Mouse (Mus musculus) spleen, adult 2 months (tissue): Measurements from ENCODE around the gene Rffl. TPM values are rescaled to one million over a fixed set of nuclear protein-coding genes. Genes with fewer than 3 reads are reported as not detected.

ENCODE experiments used
- DNase-seq, 2 experiments: peaks; one replicate each; pipeline versions ENCODE4 v3.0.0 to v3.0.0-alpha.2; 2012 to 2021; ENCODE audit warnings: low spot score in 2 of 2, low read depth in 1 of 2
- H3K27ac ChIP-seq: fragments of 200-500 bp; 2 replicates; pipeline ENCODE4 v1.5.1; 2012; ENCODE audit warnings: low read length, inconsistent platforms; ENCODE audit not compliant: insufficient read depth
- H3K27me3 ChIP-seq: fragments of 200-500 bp; 2 replicates; pipeline ENCODE4 v1.6.1; 2012; ENCODE audit warnings: mild to moderate bottlenecking, moderate library complexity, low read length, inconsistent platforms; ENCODE audit not compliant: control insufficient read depth, insufficient read depth
- H3K36me3 ChIP-seq: fragments of 200-500 bp; 2 replicates; pipeline ENCODE4 v1.6.1; 2012; ENCODE audit warnings: mild to moderate bottlenecking, low read length, inconsistent platforms; ENCODE audit not compliant: control insufficient read depth, insufficient read depth
- H3K4me1 ChIP-seq: fragments of 200-500 bp; 2 replicates; pipeline ENCODE4 v1.6.1; 2011; ENCODE audit warnings: inconsistent platforms; ENCODE audit not compliant: control insufficient read depth, insufficient read depth, insufficient read length
- H3K4me3 ChIP-seq: fragments of 200-500 bp; 2 replicates; pipeline ENCODE4 v1.5.1; 2011; ENCODE audit warnings: mild to moderate bottlenecking, inconsistent platforms; ENCODE audit not compliant: insufficient read depth, insufficient read length; ENCODE audit errors: extremely low read depth
- CTCF ChIP-seq: fragments of 200-500 bp; IDR thresholded peaks from 2 replicates; pipeline ENCODE4 v1.5.1; 2011; ENCODE audit warnings: mild to moderate bottlenecking, inconsistent platforms; ENCODE audit not compliant: insufficient read depth, insufficient read length, insufficient replicate concordance; ENCODE audit errors: extremely low read depth
- POLR2A ChIP-seq: fragments of 200-500 bp; IDR thresholded peaks from 2 replicates; pipeline ENCODE4 v1.6.1; 2011; ENCODE audit warnings: low read depth, low read length, inconsistent platforms
- WGBS: fragments of 180-500 bp; shearing (Covaris S2); methylation state at CpG from one replicate; pipeline ENCODE4 v1.1.7; 2018; 5-methylcytosine and 5-hydroxymethylcytosine counted together
- polyA plus RNA-seq: library from polyadenylated mRNA; depleted of rRNA; stranded (reverse); fragments of >200 nt; gene quantifications from 2 replicates; pipeline ENCODE4 v1.2.3, GENCODE M21; 2012

Gene Rffl
- polyA plus RNA-seq, 1 experiment, result 13.3 TPM

DNA sequence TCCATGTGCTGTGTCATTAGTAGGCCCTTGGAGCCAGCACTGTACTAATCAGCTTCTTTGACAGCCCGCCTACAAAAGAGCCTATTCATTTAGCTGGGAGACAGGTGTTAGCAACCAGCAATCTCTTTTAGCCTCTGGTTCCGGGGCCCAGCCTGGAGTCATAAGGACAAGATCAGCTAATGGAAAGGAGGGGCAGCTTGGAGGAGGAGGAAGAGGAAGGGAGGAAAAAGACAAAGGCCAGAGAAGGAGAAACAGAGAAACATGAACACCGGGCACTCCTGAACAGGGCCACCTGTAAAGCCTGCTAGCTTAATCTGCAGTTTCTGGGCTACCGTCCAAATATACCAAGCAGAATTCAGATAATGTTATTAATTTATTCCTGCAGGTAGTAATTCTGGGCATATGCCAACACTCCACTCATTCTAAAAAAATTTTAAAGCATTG is 7.5 kb downstream of the Rffl start:
- 81% methylated on average over 4 of the region's 4 CpGs for WGBS
- Histone ChIP-seq H3K4me1 (no peaks in the 10 kb centered on the region; the same call in 1 of the 2 replicates), H3K4me3 (no peak overlapping the region), H3K36me3 (0 out of 2 replicates have a peak, but pooled peaks cover 1% of the 10 kb centered on the region), H3K27me3 (no peaks in the 10 kb centered on the region), H3K27ac (no peak overlapping the region)
- DNase-seq, result no peak
- TF ChIP-seq POLR2A (no peak), CTCF (no peak)

DNA sequence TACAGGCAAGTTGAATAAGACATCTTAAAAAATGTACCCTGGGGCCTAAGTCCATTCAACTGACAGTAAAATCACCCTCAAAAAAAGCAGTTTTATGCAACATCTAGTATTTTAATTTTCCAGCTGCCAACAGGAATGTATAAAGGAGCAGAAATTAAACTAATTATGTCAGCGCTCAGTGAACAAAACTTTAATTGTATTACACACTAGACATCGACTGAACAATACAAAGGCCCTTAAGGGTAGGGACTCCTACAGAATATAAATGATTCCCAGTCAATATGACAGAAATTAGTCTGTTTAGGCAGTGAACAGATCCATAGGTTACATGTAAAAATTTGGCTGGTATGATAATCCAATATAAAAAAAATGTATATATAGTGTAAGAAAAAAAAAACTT is 8.0 kb downstream of the Rffl start:
- no peaks in the 10 kb centered on the region; the same call in 1 of the 2 replicates for H3K4me1 ChIP-seq

DNA sequence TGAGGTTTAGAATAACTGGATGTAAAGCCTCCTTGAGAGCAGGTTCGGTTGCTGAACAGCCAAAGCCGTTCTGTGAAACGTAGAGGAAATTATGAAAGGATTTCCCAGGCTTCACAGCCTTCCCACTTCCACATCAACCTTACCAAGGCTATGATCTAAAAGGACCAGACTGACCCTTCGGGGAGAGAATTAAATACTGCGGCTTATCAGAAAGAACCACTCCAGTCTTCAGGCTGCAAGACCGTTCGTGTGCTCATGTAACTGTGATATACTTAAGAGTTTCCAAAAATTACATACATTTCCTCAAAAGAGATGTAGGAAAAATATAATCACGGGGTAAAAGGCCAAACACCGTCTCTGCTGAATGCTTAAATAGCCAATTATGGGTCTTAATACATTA is 8.4 kb downstream of the Rffl start:
- WGBS, result 83% methylated on average over 9 of the region's 9 CpGs

More for the DNA sequence above, 8.0 kb downstream of the Rffl start:
- no peak for DNase-seq
- WGBS, result 93% methylated on average over 2 of the region's 2 CpGs
- Histone ChIP-seq H3K36me3 (0 out of 2 replicates have a peak, but pooled peaks cover 1% of the 10 kb centered on the region), H3K4me3 (no peak overlapping the region), H3K27me3 (no peaks in the 10 kb centered on the region), H3K27ac (no peak overlapping the region)
- TF ChIP-seq CTCF (no peak), POLR2A (no peak)

DNA sequence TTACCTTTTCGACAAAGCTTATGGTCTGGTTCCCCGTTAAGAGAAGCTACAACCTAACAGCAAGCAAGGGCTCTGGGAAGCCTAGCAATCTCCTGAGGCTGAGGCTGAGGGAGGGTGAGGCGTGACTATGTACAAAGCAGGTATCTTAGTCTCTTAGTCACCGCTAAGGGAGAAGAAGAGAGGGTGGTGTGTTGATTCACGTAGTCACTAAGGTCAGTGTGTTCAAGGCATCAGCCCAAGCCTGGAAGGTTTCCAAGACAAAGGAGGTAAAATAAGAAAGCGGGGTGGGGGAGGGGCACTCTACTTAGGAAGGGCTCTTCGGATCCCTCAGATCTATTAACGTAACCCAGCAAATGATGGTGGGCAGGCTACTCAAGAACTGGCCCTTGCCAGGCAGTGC is 9.5 kb downstream of the Rffl start:
- Histone ChIP-seq H3K27me3 (no peaks in the 10 kb centered on the region), H3K36me3 (0 out of 2 replicates have a peak, but pooled peaks cover 1% of the 10 kb centered on the region), H3K4me1 (no peaks in the 10 kb centered on the region; the same call in 1 of the 2 replicates), H3K27ac (no peak overlapping the region), H3K4me3 (no peak overlapping the region)
- no peak for DNase-seq
- 76% methylated on average over 8 of the region's 8 CpGs for WGBS
- TF ChIP-seq CTCF (no peak), POLR2A (no peak)

More for the DNA sequence above, 8.4 kb downstream of the Rffl start:
- no peak for DNase-seq
- TF ChIP-seq POLR2A (no peak), CTCF (no peak)
- Histone ChIP-seq H3K27me3 (no peaks in the 10 kb centered on the region), H3K27ac (no peak overlapping the region), H3K4me1 (no peaks in the 10 kb centered on the region; the same call in 1 of the 2 replicates), H3K36me3 (0 out of 2 replicates have a peak, but pooled peaks cover 1% of the 10 kb centered on the region), H3K4me3 (no peak overlapping the region)

DNA sequence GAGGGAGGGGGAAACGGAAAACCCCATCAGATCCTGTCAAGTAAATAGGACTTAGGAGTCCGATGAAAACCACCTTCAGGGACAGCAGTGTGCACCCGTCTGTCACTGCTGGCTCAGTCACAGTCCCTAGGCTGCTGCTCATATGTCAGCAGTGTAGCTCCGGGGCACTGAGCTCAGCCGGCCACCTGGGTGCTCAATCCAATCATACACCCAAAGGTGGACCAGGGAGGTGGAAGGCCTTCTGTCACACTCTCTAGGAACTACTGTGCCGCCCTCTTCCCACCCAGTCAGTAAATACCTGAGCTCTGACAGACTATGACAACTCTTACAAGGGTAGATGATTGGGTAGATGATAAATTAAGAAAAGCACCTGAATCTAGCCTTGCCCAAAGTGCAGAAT is 10.3 kb downstream of the Rffl start:
- 36% methylated on average over 6 of the region's 6 CpGs for WGBS
- no peaks in the 10 kb centered on the region for H3K27me3 ChIP-seq
- H3K4me1 ChIP-seq, result no peaks in the 10 kb centered on the region
- no peak for TF ChIP-seq CTCF
- TF ChIP-seq POLR2A, result no peak
- no peak for DNase-seq
- H3K36me3 ChIP-seq, result 0 out of 2 replicates have a peak, but pooled peaks cover 1% of the 10 kb centered on the region
- H3K27ac ChIP-seq, result no peak overlapping the region
- H3K4me3 ChIP-seq, result no peak overlapping the region

DNA sequence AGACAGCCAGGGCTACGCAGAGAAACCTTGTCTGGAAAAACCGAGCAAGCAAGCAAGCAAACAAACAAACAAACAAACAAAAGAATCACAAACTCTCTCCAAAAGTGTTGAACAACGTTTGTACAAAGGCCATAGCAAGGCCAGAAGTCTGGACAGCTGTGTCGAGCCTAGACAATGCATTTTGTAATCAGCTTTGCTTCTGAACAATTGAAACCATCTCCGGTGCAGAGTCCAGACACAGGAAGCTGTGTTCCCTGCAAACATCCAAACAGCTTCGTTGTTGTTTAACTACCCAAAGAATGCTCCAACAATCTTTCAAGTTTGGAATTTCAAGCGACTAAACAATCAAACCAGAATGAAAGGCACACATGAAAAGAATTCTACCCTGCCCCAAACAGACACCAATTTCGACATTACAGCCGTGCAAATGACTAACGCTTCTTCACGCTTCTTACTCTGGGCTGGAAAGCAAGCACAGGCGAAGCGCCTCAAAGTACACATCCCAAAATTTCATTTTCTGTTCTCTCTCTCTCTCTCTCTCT is 13.6 kb downstream of the Rffl start:
- Histone ChIP-seq H3K36me3 (no peaks in the 10 kb centered on the region), H3K4me3 (no peak overlapping the region), H3K27ac (no peak overlapping the region), H3K27me3 (no peaks in the 10 kb centered on the region), H3K4me1 (no peaks in the 10 kb centered on the region)
- 88% methylated on average over 13 of the region's 13 CpGs for WGBS
- DNase-seq, result no peak
- TF ChIP-seq POLR2A, result no peak
- TF ChIP-seq CTCF, result no peak

DNA sequence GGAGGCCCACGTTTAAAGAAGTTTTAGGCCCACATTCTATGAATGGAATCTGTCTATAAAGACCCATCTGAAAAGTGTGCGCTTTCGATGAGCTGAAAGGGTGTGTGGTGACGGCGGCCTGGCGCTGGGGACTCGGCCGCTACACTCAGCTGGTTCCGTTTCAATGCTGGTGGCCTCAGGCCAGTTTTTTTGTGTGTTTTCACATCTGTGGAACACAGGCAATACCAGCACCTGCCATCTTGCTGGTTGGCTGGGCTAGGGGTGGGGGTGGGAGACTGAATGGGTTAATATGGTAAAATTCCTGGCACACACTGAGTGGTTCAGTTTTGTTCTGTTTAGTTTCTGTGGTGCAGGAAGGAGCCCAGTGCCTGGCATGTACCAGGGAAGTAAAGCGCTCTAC is 15.0 kb downstream of the Rffl start:
- 91% methylated on average over 10 of the region's 10 CpGs for WGBS
- H3K4me1 ChIP-seq, result no peaks in the 10 kb centered on the region
- no peaks in the 10 kb centered on the region for H3K27me3 ChIP-seq
- H3K36me3 ChIP-seq, result no peaks in the 10 kb centered on the region
- DNase-seq, result no peak
- TF ChIP-seq POLR2A (no peak), CTCF (no peak)
- H3K27ac ChIP-seq, result no peak overlapping the region
- no peak overlapping the region for H3K4me3 ChIP-seq
